11 mouse cellular contexts compared by ENCODE assay signal in genomic region chr15:78683474-78683873, GRCm38 (mm10). TPM values are rescaled to one million over a fixed set of nuclear protein-coding genes. Genes with fewer than 3 reads are reported as not detected.
DNase-seq lines count a peak whose midpoint lies in the region; ATAC-seq and TF ChIP-seq lines count a peak whose summit lies in the region.
"Had no signal": no experiment of that assay in that cellular context is flagged by ENCODE, and none has a peak within 500 bp of the region (broad histone marks: within the 10 kb centered on the region; RNA-seq: fewer than 3 reads in every experiment).

No protein-coding gene starts in this region.

- no peaks in the 10 kb centered on the region for H3K36me3 ChIP-seq in forebrain, embryonic 12.5 days (replicated peaks)
- no peaks in the 10 kb centered on the region for H3K36me3 ChIP-seq in midbrain, embryonic 10.5 days
- H3K36me3 ChIP-seq: limb, embryonic 15.5 days had no signal

- H3K27ac ChIP-seq in layer of hippocampus, adult 2 months: peak overlapping the region; percentile 92
- peak overlapping the region; percentile 89 for H3K27ac ChIP-seq in forebrain, embryonic 12.5 days
- H3K27ac ChIP-seq in midbrain, embryonic 10.5 days (replicated peaks): peak overlapping the region; percentile 78
- H3K27ac ChIP-seq: kidney, postnatal 0 days; limb, embryonic 15.5 days had no signal

- ATAC-seq in forebrain, embryonic 12.5 days (ENCODE audit: low FRiP score): peak; percentile 77

- peak overlapping the region; percentile 39 for H3K4me2 ChIP-seq in forebrain, embryonic 12.5 days
- H3K4me2 ChIP-seq: heart, embryonic 11.5 days; limb, embryonic 15.5 days had no signal

- no peak overlapping the region for H3K4me3 ChIP-seq in layer of hippocampus, adult 2 months
- H3K4me3 ChIP-seq in forebrain, embryonic 12.5 days (replicated peaks): no peak overlapping the region
- peak overlapping the region; percentile 24; the same call in 1 of the 2 replicates for H3K4me3 ChIP-seq in midbrain, embryonic 10.5 days
- H3K4me3 ChIP-seq: limb, embryonic 15.5 days had no signal

- 11% methylated on average over 8 of the region's 8 CpGs for WGBS in forebrain, embryonic 12.5 days
- WGBS in midbrain, embryonic 10.5 days: 18% methylated on average over 8 of the region's 8 CpGs

- 0 out of 2 replicates have a peak overlapping the region, but pooled peaks have one; percentile 1 for H3K9ac ChIP-seq in forebrain, embryonic 12.5 days
- H3K9ac ChIP-seq: limb, embryonic 15.5 days had no signal

- no peaks in the 10 kb centered on the region for H3K9me3 ChIP-seq in forebrain, embryonic 12.5 days
- H3K9me3 ChIP-seq in midbrain, embryonic 10.5 days (replicated peaks): no peaks in the 10 kb centered on the region
- H3K9me3 ChIP-seq: limb, embryonic 15.5 days had no signal

- no peak for DNase-seq in layer of hippocampus, adult 2 months (ENCODE audit: low spot score in 2 of 2)
- no peak for DNase-seq in layer of hippocampus, adult 8-10 months (ENCODE audit: low spot score in 2 of 2)
- peak; percentile 41 for DNase-seq in midbrain, embryonic 10.5 days (ENCODE audit: low spot score)
- DNase-seq in thymus, postnatal 0 days (ENCODE audit: low spot score): peak; percentile 62
- no peak for DNase-seq in adrenal gland, postnatal 10 days
- no peak for DNase-seq in right cerebral cortex, postnatal 4 days
- no peak for DNase-seq in cerebellum, adult 11-12 months

- H3K4me1 ChIP-seq in forebrain, embryonic 12.5 days: peaks cover 87% of the 10 kb centered on the region
- H3K4me1 ChIP-seq in midbrain, embryonic 10.5 days: peaks cover 85% of the 10 kb centered on the region

- no peak for TF ChIP-seq CTCF in layer of hippocampus, adult 2 months (conservative IDR thresholded peaks at IDR 0.05)

- peaks cover 42% of the 10 kb centered on the region; the same call in 1 of the 2 replicates for H3K27me3 ChIP-seq in forebrain, embryonic 12.5 days
- H3K27me3 ChIP-seq in midbrain, embryonic 10.5 days (ENCODE audit: low read depth, poor library complexity, severe bottlenecking): peaks cover 61% of the 10 kb centered on the region

RNA-seq across cellular contexts. Expression of gene Elfn2, which starts 35.1 kb away (rescaled TPM):
- total RNA-seq in layer of hippocampus, adult 2 months (2021): 100 to 1,000 TPM; 202 to 204 TPM
- 100 to 1,000 TPM; 176 to 224 (median 201) TPM for total RNA-seq in layer of hippocampus, adult 8-10 months (2022)
- 1.2 TPM in 2 replicates for polyA plus RNA-seq in forebrain, embryonic 12.5 days (2016; fragmentation: Nextera tagmentation; extraction: Ambion mirVana)
- polyA plus RNA-seq in midbrain, embryonic 10.5 days (2016; fragmentation: Nextera tagmentation; extraction: Ambion mirVana): 0.23 and 0.26 TPM in 2 replicates
- polyA plus RNA-seq in thymus, postnatal 0 days (2015; fragmentation: Nextera tagmentation; extraction: Ambion mirVana): 0.91 and 1.3 TPM in 2 replicates
- total RNA-seq in adrenal gland, postnatal 10 days (2021): 1 to 10 TPM; 2.5 to 2.9 TPM
- polyA plus RNA-seq: heart, embryonic 11.5 days had no signal

Comparison
In these comparisons a context has a peak if more than half of its experiments do, and no peak if none do; other contexts are left out.
1. DNase-seq: peak in midbrain, embryonic 10.5 days (single experiment) and thymus, postnatal 0 days (single experiment); none in layer of hippocampus, adult 2 months (0 of 2), layer of hippocampus, adult 8-10 months (0 of 2), adrenal gland, postnatal 10 days (single experiment), right cerebral cortex, postnatal 4 days (single experiment) and cerebellum, adult 11-12 months (single experiment).
2. RNA of gene Elfn2, which starts 35.1 kb away (total RNA-seq): 176 to 224 TPM in layer of hippocampus, adult 8-10 months and 202 to 204 TPM in layer of hippocampus, adult 2 months; 2.5 to 2.9 TPM in adrenal gland, postnatal 10 days; every median in the first group is over 10 times any median in the second.
3. Peak in every context shown above with its lines, with median percentiles within 50 percentile points of each other: H3K27ac ChIP-seq.